Mouse (Mus musculus) testis, adult 2 months (tissue): Measurements from ENCODE around the gene Ltb. TPM values are rescaled to one million over a fixed set of nuclear protein-coding genes. Genes with fewer than 3 reads are reported as not detected.

ENCODE experiments used
- H3K27ac ChIP-seq: fragments of 200-500 bp; 2 replicates; pipeline ENCODE4 v1.5.1; 2012; ENCODE audit warnings: low read depth, low read length; ENCODE audit not compliant: control insufficient read depth, insufficient read depth
- H3K27me3 ChIP-seq: fragments of 200-500 bp; 2 replicates; pipeline ENCODE4 v1.6.1; 2012; ENCODE audit warnings: mild to moderate bottlenecking, low read length, moderate library complexity; ENCODE audit not compliant: control insufficient read depth, insufficient read depth
- H3K36me3 ChIP-seq: fragments of 200-500 bp; 2 replicates; pipeline ENCODE4 v1.6.1; 2012; ENCODE audit warnings: mild to moderate bottlenecking, low read length; ENCODE audit not compliant: control insufficient read depth, insufficient read depth
- H3K4me1 ChIP-seq: fragments of 200-500 bp; 2 replicates; pipeline ENCODE4 v1.6.1; 2012; ENCODE audit warnings: low read length; ENCODE audit not compliant: control insufficient read depth, insufficient read depth
- H3K4me3 ChIP-seq: fragments of 200-500 bp; 2 replicates; pipeline ENCODE4 v1.5.1; 2012; ENCODE audit warnings: low read depth, mild to moderate bottlenecking, low read length, moderate library complexity, mixed read lengths; ENCODE audit not compliant: control insufficient read depth
- CTCF ChIP-seq: fragments of 200-500 bp; IDR thresholded peaks from 2 replicates; pipeline ENCODE4 v1.5.1; 2012; ENCODE audit warnings: low read depth, mild to moderate bottlenecking, inconsistent platforms, low read length, moderate library complexity; ENCODE audit not compliant: control insufficient read depth, insufficient read depth, insufficient replicate concordance
- POLR2A ChIP-seq: fragments of 200-500 bp; IDR thresholded peaks from 2 replicates; pipeline ENCODE4 v1.6.1; 2012; ENCODE audit warnings: low read depth, mild to moderate bottlenecking, inconsistent platforms, low read length, moderate library complexity; ENCODE audit not compliant: control insufficient read depth
- polyA plus RNA-seq: library from polyadenylated mRNA; depleted of rRNA; stranded (reverse); fragments of >200 nt; gene quantifications from 2 replicates; pipeline ENCODE4 v1.2.3, GENCODE M21; 2012

Gene Ltb
- polyA plus RNA-seq, 1 experiment: 0.86 TPM

- Histone ChIP-seq H3K27ac (no peak overlapping the region), H3K4me3 (no peak overlapping the region), H3K27me3 (no peaks in the 10 kb centered on the region), H3K4me1 (peaks cover 13% of the 10 kb centered on the region), H3K36me3 (no peaks in the 10 kb centered on the region)
- no peak for TF ChIP-seq CTCF
- TF ChIP-seq POLR2A: no peak
These were observed 2.9 kb downstream of the Ltb start for GRCm38 (mm10) chr17:35197126-35197525.

GRCm38 (mm10) chr17:35198029-35198428 lies 3.8 kb downstream of the Ltb start:
- Histone ChIP-seq H3K36me3 (no peaks in the 10 kb centered on the region), H3K4me3 (no peak overlapping the region), H3K27me3 (no peaks in the 10 kb centered on the region), H3K27ac (no peak overlapping the region), H3K4me1 (peaks cover 13% of the 10 kb centered on the region)
- TF ChIP-seq CTCF (no peak), POLR2A (no peak)

GRCm38 (mm10) chr17:35198946-35199345 lies 4.7 kb downstream of the Ltb start:
- Histone ChIP-seq H3K4me3 (no peak overlapping the region), H3K27me3 (no peaks in the 10 kb centered on the region), H3K4me1 (peaks cover 13% of the 10 kb centered on the region), H3K36me3 (no peaks in the 10 kb centered on the region), H3K27ac (no peak overlapping the region)
- no peak for TF ChIP-seq POLR2A
- no peak for TF ChIP-seq CTCF

GRCm38 (mm10) chr17:35200398-35200797 lies 6.2 kb downstream of the Ltb start:
- Histone ChIP-seq H3K36me3 (no peaks in the 10 kb centered on the region), H3K4me1 (peaks cover 10% of the 10 kb centered on the region), H3K27ac (no peak overlapping the region), H3K4me3 (no peak overlapping the region), H3K27me3 (no peaks in the 10 kb centered on the region)
- TF ChIP-seq CTCF (no peak), POLR2A (no peak)

- no peak overlapping the region for H3K4me3 ChIP-seq
- no peaks in the 10 kb centered on the region for H3K27me3 ChIP-seq
- no peaks in the 10 kb centered on the region for H3K36me3 ChIP-seq
- TF ChIP-seq CTCF (no peak), POLR2A (no peak)
- H3K27ac ChIP-seq: no peak overlapping the region
- H3K4me1 ChIP-seq: peaks cover 5% of the 10 kb centered on the region; the same call in 1 of the 2 replicates
These were observed 6.9 kb downstream of the Ltb start for GRCm38 (mm10) chr17:35201128-35201527.

- no peak within 1 kb of the TSS; the same call in 1 of the 2 replicates for H3K27ac ChIP-seq
- no peaks in the 10 kb centered on the region for H3K36me3 ChIP-seq
- H3K4me3 ChIP-seq: no peak within 1 kb of the TSS
- TF ChIP-seq POLR2A (peak; percentile 43; the same call in 1 of the 2 replicates), CTCF (no peak)
- 0 out of 2 replicates have a peak, but pooled peaks cover 2% of the 10 kb centered on the region for H3K4me1 ChIP-seq
- no peaks in the 10 kb centered on the region for H3K27me3 ChIP-seq
These were observed 7.5 kb downstream of the Ltb start, which contains the start of gene Tnf for GRCm38 (mm10) chr17:35201787-35202186. Tnf (minus strand) TSS chr17:35202007.

GRCm38 (mm10) chr17:35202442-35202841 lies 8.2 kb downstream of the Ltb start:
- Histone ChIP-seq H3K27ac (no peak overlapping the region), H3K36me3 (no peaks in the 10 kb centered on the region), H3K4me3 (no peak overlapping the region), H3K4me1 (0 out of 2 replicates have a peak, but pooled peaks cover 2% of the 10 kb centered on the region), H3K27me3 (no peaks in the 10 kb centered on the region)
- TF ChIP-seq POLR2A (no peak), CTCF (no peak)
